Mouse (Mus musculus) adrenal gland, adult (tissue): ENCODE measurements at regions not wholly inside any gene's neighbourhood (a gene's known extent, or its start where the extent isn't known, plus 50 kb on each side); places are given as distances from the start of the nearest gene placed in this dataset.

Source experiments
- DNase-seq, 2 experiments: peaks; one replicate each; pipeline ENCODE4 v3.0.0; 2022 to 2023; ENCODE audit warnings: low spot score in 1 of 2; ENCODE audit not compliant: inconsistent age in 2 of 2

DNA sequence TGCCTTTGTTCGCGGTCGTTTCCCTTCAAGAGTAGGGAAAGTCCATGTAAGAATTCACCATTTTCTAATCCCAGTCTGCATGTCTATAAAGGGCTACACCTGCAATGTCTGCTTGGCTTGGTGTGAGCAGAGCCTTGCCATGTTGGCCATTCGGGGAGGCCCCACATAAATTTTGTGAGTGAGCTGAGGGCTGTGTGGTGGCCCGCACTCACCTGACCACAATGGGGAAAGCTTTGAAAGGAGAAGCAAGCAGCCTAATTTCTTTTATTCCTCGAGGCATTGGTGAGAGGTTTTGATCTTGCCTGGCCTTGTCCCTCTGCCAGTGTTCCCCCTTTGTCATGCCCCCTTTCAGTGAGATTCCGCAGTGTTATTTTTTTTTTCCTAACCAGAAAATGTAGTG is 70.9 kb upstream of the Tmco5 start:
- no peak for DNase-seq

DNA sequence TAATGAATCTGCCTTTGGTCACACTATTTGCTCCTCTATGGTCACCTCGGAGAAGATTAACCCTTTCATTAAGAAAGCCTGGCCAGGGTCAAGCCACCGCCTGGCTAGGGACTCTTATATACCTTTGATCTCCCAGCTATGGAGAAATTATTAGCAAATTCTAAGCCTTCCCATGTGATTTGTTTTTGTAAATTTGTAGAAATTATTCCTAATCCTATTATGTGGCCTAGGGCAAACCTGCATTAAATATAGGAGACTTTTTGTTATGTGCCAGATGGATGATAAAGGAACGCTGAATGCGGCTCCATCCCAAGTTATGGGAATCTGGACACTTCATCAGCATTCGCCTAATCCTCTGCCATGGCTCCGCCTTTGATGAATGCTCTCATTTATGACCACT is 70.4 kb upstream of the Tmco5 start:
- DNase-seq, result no peak

DNA sequence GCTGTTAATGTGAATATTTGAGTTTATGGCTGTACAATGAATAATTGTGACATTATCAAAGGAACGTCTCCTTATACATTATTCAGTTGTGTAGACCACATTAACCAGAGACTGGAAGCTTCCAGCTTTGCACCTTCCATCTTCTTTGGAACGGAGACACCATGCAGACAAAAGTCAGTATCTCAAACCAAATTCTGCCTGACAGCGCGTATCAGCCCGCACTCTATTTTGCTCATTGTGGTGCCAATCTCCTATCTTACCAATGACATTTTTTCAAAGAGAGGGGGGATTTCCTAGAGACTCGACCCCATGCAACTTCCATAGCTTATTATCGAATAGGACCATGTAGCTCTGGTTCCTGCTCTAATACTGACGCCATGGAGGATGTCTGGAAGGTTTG is 69.9 kb upstream of the Tmco5 start:
- no peak for DNase-seq

- no peak for DNase-seq
Measured at GRCm38 (mm10) chr2:116810116-116810515, 68.4 kb upstream of the Tmco5 start.

- no peak for DNase-seq
Measured at GRCm38 (mm10) chr2:116812869-116813558, 65.5 kb upstream of the Tmco5 start.

- DNase-seq, result no peak
Measured at GRCm38 (mm10) chr2:116813559-116813895, 65.0 kb upstream of the Tmco5 start.

GRCm38 (mm10) chr2:116817134-116817533 is 61.4 kb upstream of the Tmco5 start:
- no peak for DNase-seq

DNA sequence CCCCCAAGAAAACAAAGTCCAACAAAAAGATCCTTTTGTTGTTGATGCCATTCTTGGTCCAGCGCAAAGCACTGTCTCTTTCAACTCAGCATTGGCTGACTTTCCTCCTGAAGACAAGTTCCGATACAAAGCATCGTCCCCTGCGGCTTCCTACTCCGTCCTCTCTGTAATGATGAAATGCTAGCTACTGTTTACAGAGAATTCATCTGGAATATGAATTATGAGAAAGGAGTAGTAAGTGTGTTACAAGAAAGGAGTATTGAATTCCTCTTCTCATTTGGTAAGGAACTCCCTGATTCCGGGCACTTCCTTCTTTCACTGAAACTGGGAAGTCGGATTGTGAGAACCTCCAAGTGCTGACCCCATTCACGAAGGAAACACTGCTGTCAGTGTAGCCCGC is 60.9 kb upstream of the Tmco5 start:
- no peak for DNase-seq

DNA sequence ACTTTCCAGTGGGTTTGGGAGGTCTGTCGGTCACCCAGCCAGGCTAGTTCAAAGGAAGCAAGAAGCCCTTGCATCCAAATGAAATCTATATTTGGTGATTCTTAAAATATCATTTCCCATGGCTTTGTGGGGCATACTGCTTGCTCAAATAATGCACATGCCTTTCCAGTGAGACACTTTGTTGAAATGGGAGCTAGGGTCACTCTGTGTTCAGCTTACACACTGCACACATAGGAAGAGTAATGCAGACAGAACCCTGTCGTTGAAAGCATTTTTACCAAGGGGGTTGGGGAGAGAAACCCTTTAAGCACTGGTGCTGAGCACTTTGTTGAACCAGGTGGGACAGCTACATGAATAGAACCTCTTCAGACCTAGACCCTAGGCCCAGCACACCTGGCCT is 59.9 kb upstream of the Tmco5 start:
- DNase-seq, result no peak

GRCm38 (mm10) chr2:116819016-116819687 is 59.3 kb upstream of the Tmco5 start:
- no peak for DNase-seq

GRCm38 (mm10) chr2:116820831-116821745 is 57.4 kb upstream of the Tmco5 start:
- peak in 1 of 2 experiments; percentile 38 for DNase-seq
